Mouse (Mus musculus) kidney, adult 9 months (tissue): Measurements from ENCODE around the gene Robo1.

Experiments used
- DNase-seq: peaks from one replicate; pipeline ENCODE4 v3.0.0; 2022

Robo1 gene

GRCm38 (mm10) chr16:73015976-73016375 lies 707.9 kb downstream of the Robo1 start:
- DNase-seq: no peak

GRCm38 (mm10) chr16:73016801-73017200 lies 708.7 kb downstream of the Robo1 start:
- no peak for DNase-seq

- DNase-seq: no peak
These were observed 716.2 kb downstream of the Robo1 start for GRCm38 (mm10) chr16:73024326-73024725.

- no peak for DNase-seq
These were observed 719.6 kb downstream of the Robo1 start for GRCm38 (mm10) chr16:73027692-73028091.

- DNase-seq: no peak
These were observed 722.9 kb downstream of the Robo1 start for GRCm38 (mm10) chr16:73030999-73031398.

- DNase-seq: peak; percentile 15
These were observed 727.3 kb downstream of the Robo1 start for GRCm38 (mm10) chr16:73035210-73035985.

GRCm38 (mm10) chr16:73038552-73038951 lies 730.4 kb downstream of the Robo1 start:
- DNase-seq: no peak

GRCm38 (mm10) chr16:73062461-73062860 lies 754.4 kb downstream of the Robo1 start:
- DNase-seq: no peak

- DNase-seq: peak; percentile 63
These were observed 759.7 kb downstream of the Robo1 start for GRCm38 (mm10) chr16:73067782-73068181.

- DNase-seq: no peak
These were observed 763.9 kb downstream of the Robo1 start for GRCm38 (mm10) chr16:73072047-73072446.

- DNase-seq: no peak
These were observed 764.8 kb downstream of the Robo1 start for GRCm38 (mm10) chr16:73072883-73073282.

GRCm38 (mm10) chr16:73082420-73082819 lies 774.3 kb downstream of the Robo1 start:
- no peak for DNase-seq

GRCm38 (mm10) chr16:73083077-73083476 lies 775.0 kb downstream of the Robo1 start:
- no peak for DNase-seq
